Mouse (Mus musculus): ENCODE measurements around the gene Rbl2. TPM values are rescaled to one million over a fixed set of nuclear protein-coding genes. Genes with fewer than 3 reads are reported as not detected.

Rbl2 gene
- polyA plus RNA-seq, 1 experiment: 21.5 TPM

- Histone ChIP-seq H3K4me1 (ENCODE audit: control insufficient read depth, insufficient read depth, insufficient read length) (no peaks in the 10 kb centered on the region), H3K4me3 (ENCODE audit: extremely low read depth, insufficient read depth, insufficient read length) (no peak overlapping the region), H3K36me3 (ENCODE audit: control insufficient read depth, insufficient read depth, low read length) (no peaks in the 10 kb centered on the region), H3K27ac (ENCODE audit: insufficient read depth, low read length) (no peak overlapping the region), H3K27me3 (ENCODE audit: control insufficient read depth, insufficient read depth, low read length) (no peaks in the 10 kb centered on the region)
- DNase-seq (ENCODE audit: low read depth in 1 of 2, low spot score in 2 of 2): no peak
- 82% methylated on average over 3 of the region's 3 CpGs for WGBS
- TF ChIP-seq POLR2A (IDR thresholded peaks at IDR 0.05; ENCODE audit: low read depth, low read length): no peak
- TF ChIP-seq CTCF (IDR thresholded peaks at IDR 0.05; ENCODE audit: extremely low read depth, insufficient read depth, insufficient read length, insufficient replicate concordance): no peak
These were observed 84.0 kb downstream of the Rbl2 start for GRCm38 (mm10) chr8:91153831-91154230.

- H3K27me3 ChIP-seq (ENCODE audit: control insufficient read depth, insufficient read depth, low read length): no peaks in the 10 kb centered on the region
- H3K27ac ChIP-seq (ENCODE audit: insufficient read depth, low read length): no peak overlapping the region
- DNase-seq (ENCODE audit: low read depth in 1 of 2, low spot score in 2 of 2): no peak
- H3K4me3 ChIP-seq (ENCODE audit: extremely low read depth, insufficient read depth, insufficient read length): no peak overlapping the region
- WGBS: 62% methylated on average over 6 of the region's 6 CpGs
- no peaks in the 10 kb centered on the region for H3K4me1 ChIP-seq (ENCODE audit: control insufficient read depth, insufficient read depth, insufficient read length)
- TF ChIP-seq CTCF (IDR thresholded peaks at IDR 0.05; ENCODE audit: extremely low read depth, insufficient read depth, insufficient read length, insufficient replicate concordance): no peak
- no peak for TF ChIP-seq POLR2A (IDR thresholded peaks at IDR 0.05; ENCODE audit: low read depth, low read length)
- H3K36me3 ChIP-seq (ENCODE audit: control insufficient read depth, insufficient read depth, low read length): no peaks in the 10 kb centered on the region
These were observed 84.7 kb downstream of the Rbl2 start for GRCm38 (mm10) chr8:91154564-91154963.

GRCm38 (mm10) chr8:91158617-91159016 lies 88.8 kb downstream of the Rbl2 start:
- Histone ChIP-seq H3K27ac (ENCODE audit: insufficient read depth, low read length) (no peak overlapping the region), H3K4me1 (ENCODE audit: control insufficient read depth, insufficient read depth, insufficient read length) (no peaks in the 10 kb centered on the region), H3K36me3 (ENCODE audit: control insufficient read depth, insufficient read depth, low read length) (no peaks in the 10 kb centered on the region), H3K27me3 (ENCODE audit: control insufficient read depth, insufficient read depth, low read length) (no peaks in the 10 kb centered on the region), H3K4me3 (ENCODE audit: extremely low read depth, insufficient read depth, insufficient read length) (no peak overlapping the region)
- no peak for TF ChIP-seq POLR2A (IDR thresholded peaks at IDR 0.05; ENCODE audit: low read depth, low read length)
- DNase-seq (ENCODE audit: low read depth in 1 of 2, low spot score in 2 of 2): no peak
- 89% methylated on average over 10 of the region's 10 CpGs for WGBS

- Histone ChIP-seq H3K27ac (ENCODE audit: insufficient read depth, low read length) (no peak overlapping the region), H3K4me3 (ENCODE audit: extremely low read depth, insufficient read depth, insufficient read length) (no peak overlapping the region), H3K36me3 (ENCODE audit: control insufficient read depth, insufficient read depth, low read length) (no peaks in the 10 kb centered on the region), H3K4me1 (ENCODE audit: control insufficient read depth, insufficient read depth, insufficient read length) (no peaks in the 10 kb centered on the region), H3K27me3 (ENCODE audit: control insufficient read depth, insufficient read depth, low read length) (no peaks in the 10 kb centered on the region)
- TF ChIP-seq POLR2A (IDR thresholded peaks at IDR 0.05; ENCODE audit: low read depth, low read length): no peak
- TF ChIP-seq CTCF (IDR thresholded peaks at IDR 0.05; ENCODE audit: extremely low read depth, insufficient read depth, insufficient read length, insufficient replicate concordance): no peak
- WGBS: 23% methylated on average over 15 of the region's 15 CpGs
- DNase-seq (ENCODE audit: low read depth in 1 of 2, low spot score in 2 of 2): no peak
These were observed 90.3 kb downstream of the Rbl2 start for GRCm38 (mm10) chr8:91159959-91160800.

- no peaks in the 10 kb centered on the region for H3K4me1 ChIP-seq (ENCODE audit: control insufficient read depth, insufficient read depth, insufficient read length)
- no peaks in the 10 kb centered on the region for H3K27me3 ChIP-seq (ENCODE audit: control insufficient read depth, insufficient read depth, low read length)
- TF ChIP-seq CTCF (IDR thresholded peaks at IDR 0.05; ENCODE audit: extremely low read depth, insufficient read depth, insufficient read length, insufficient replicate concordance) (no peak), POLR2A (IDR thresholded peaks at IDR 0.05; ENCODE audit: low read depth, low read length) (no peak)
- no peak overlapping the region for H3K27ac ChIP-seq (ENCODE audit: insufficient read depth, low read length)
- no peak overlapping the region for H3K4me3 ChIP-seq (ENCODE audit: extremely low read depth, insufficient read depth, insufficient read length)
- H3K36me3 ChIP-seq (ENCODE audit: control insufficient read depth, insufficient read depth, low read length): no peaks in the 10 kb centered on the region
- 85% methylated on average over 6 of the region's 6 CpGs for WGBS
- no peak for DNase-seq (ENCODE audit: low read depth in 1 of 2, low spot score in 2 of 2)
These were observed 100.3 kb downstream of the Rbl2 start for GRCm38 (mm10) chr8:91170152-91170551.

- H3K27ac ChIP-seq (ENCODE audit: insufficient read depth, low read length): no peak overlapping the region
- H3K4me3 ChIP-seq (ENCODE audit: extremely low read depth, insufficient read depth, insufficient read length): no peak overlapping the region
- H3K27me3 ChIP-seq (ENCODE audit: control insufficient read depth, insufficient read depth, low read length): no peaks in the 10 kb centered on the region
- 95% methylated on average over 14 of the region's 14 CpGs for WGBS
- TF ChIP-seq POLR2A (IDR thresholded peaks at IDR 0.05; ENCODE audit: low read depth, low read length) (no peak), CTCF (IDR thresholded peaks at IDR 0.05; ENCODE audit: extremely low read depth, insufficient read depth, insufficient read length, insufficient replicate concordance) (no peak)
- H3K36me3 ChIP-seq (ENCODE audit: control insufficient read depth, insufficient read depth, low read length): no peaks in the 10 kb centered on the region
- no peak for DNase-seq (ENCODE audit: low read depth in 1 of 2, low spot score in 2 of 2)
- no peaks in the 10 kb centered on the region for H3K4me1 ChIP-seq (ENCODE audit: control insufficient read depth, insufficient read depth, insufficient read length)
These were observed 101.1 kb downstream of the Rbl2 start for GRCm38 (mm10) chr8:91170914-91171313.

GRCm38 (mm10) chr8:91171605-91172004 lies 101.7 kb downstream of the Rbl2 start:
- Histone ChIP-seq H3K4me1 (ENCODE audit: control insufficient read depth, insufficient read depth, insufficient read length) (no peaks in the 10 kb centered on the region), H3K27ac (ENCODE audit: insufficient read depth, low read length) (no peak overlapping the region), H3K36me3 (ENCODE audit: control insufficient read depth, insufficient read depth, low read length) (no peaks in the 10 kb centered on the region), H3K27me3 (ENCODE audit: control insufficient read depth, insufficient read depth, low read length) (no peaks in the 10 kb centered on the region), H3K4me3 (ENCODE audit: extremely low read depth, insufficient read depth, insufficient read length) (no peak overlapping the region)
- TF ChIP-seq POLR2A (IDR thresholded peaks at IDR 0.05; ENCODE audit: low read depth, low read length): no peak
- TF ChIP-seq CTCF (IDR thresholded peaks at IDR 0.05; ENCODE audit: extremely low read depth, insufficient read depth, insufficient read length, insufficient replicate concordance): no peak
- DNase-seq (ENCODE audit: low read depth in 1 of 2, low spot score in 2 of 2): no peak
- WGBS: 86% methylated on average over 13 of the region's 13 CpGs

Other genes starting within 250 kb of the Rbl2 start
- 68.2 and 99.5 TPM in 2 replicates for gene Chd9, start 241.7 kb upstream of the Rbl2 start, polyA plus RNA-seq (2012; rRNA removed)
- gene Aktip, start 129.9 kb downstream of the Rbl2 start, polyA plus RNA-seq (2012; rRNA removed): 8.3 and 9.6 TPM in 2 replicates
- gene Rpgrip1l, start 243.2 kb downstream of the Rbl2 start, polyA plus RNA-seq (2012; rRNA removed): 0.27 and 0.30 TPM in 2 replicates
- gene Fto, start 243.5 kb downstream of the Rbl2 start, polyA plus RNA-seq (2012; rRNA removed): 11.4 and 11.9 TPM in 2 replicates